In the genomic region with DNA sequence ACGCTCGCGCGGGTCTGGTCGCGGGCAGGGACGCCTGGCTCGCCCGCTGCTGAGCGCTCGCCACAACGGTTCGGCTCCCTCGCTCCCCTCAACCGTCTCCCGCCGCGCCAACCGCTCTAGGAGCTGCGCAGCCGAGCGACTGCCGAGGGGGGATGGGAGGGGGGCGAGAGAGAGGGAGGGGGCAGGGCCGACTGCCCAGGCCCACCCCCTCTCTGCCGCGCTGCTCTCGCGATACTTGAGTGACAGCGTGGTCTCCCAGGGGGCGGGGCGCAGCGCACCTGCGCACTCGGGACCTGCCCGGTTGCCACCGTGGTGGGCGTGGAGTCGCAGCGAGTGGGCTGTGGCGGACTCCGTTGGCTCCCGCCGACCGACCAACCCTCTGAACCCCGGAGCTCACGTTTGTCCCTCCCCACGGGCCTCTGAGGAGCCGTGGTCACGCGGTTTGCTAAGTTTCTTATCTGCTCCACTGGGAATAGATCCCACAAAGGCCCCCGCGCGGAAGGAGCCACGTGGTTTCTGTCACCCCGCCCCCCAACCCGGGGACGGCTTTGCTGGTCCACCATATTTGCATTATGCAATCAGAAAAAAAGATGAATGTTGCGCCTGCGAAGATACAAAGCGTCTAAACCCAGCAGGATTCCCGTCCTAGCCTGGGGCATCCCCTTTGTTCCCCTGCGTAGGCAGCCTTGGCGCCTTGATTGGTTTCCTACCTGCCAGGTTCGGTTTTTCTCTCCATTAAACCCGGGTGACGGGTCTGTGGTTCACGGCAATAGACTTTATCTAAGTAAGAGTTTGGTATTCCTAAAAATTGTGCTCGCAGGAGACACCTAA, we compare ENCODE assay signal across 8 mouse cellular contexts. TPM values are rescaled to one million over a fixed set of nuclear protein-coding genes. Genes with fewer than 3 reads are reported as not detected.
DNase-seq lines count a peak whose midpoint lies in the region; ATAC-seq lines count a peak whose summit lies in the region.

Hnrnph3 (minus strand) TSS at position 469 of the 831 bp plus-strand sequence.
Pbld2 (plus strand) TSS at position 567 of the 831 bp plus-strand sequence.

- H3K36me3 ChIP-seq in heart, embryonic 10.5 days = no peaks in the 10 kb centered on the region
- H3K36me3 ChIP-seq in kidney, embryonic 15.5 days = no peaks in the 10 kb centered on the region

- no peaks in the 10 kb centered on the region for H3K9me3 ChIP-seq in heart, embryonic 10.5 days
- H3K9me3 ChIP-seq in kidney, embryonic 15.5 days (replicated peaks) = no peaks in the 10 kb centered on the region

- peak; percentile 93 for ATAC-seq in erythroblast, adult 5-6 weeks (replicated peaks; ENCODE audit: low FRiP score, poor library complexity, severe bottlenecking)
- ATAC-seq in kidney, embryonic 15.5 days (replicated peaks; ENCODE audit: low FRiP score) = peak; percentile 94
- ATAC-seq in monocyte, adult 5-6 weeks (replicated peaks; ENCODE audit: insufficient number of reproducible peaks, low FRiP score, low TSS enrichment, poor library complexity, severe bottlenecking) = peak; percentile 84

- peak within 1 kb of the TSS; percentile 100 for H3K27ac ChIP-seq in heart, embryonic 10.5 days
- peak within 1 kb of the TSS; percentile 100 for H3K27ac ChIP-seq in kidney, embryonic 15.5 days

- H3K4me3 ChIP-seq in heart, embryonic 10.5 days = peak within 1 kb of the TSS; percentile 89
- peak within 1 kb of the TSS; percentile 89 for H3K4me3 ChIP-seq in kidney, embryonic 15.5 days (replicated peaks)

- no peaks in the 10 kb centered on the region for H3K27me3 ChIP-seq in heart, embryonic 10.5 days (ENCODE audit: insufficient read depth, poor library complexity, severe bottlenecking)
- H3K27me3 ChIP-seq in kidney, embryonic 15.5 days = no peaks in the 10 kb centered on the region

- peak within 1 kb of the TSS; percentile 69 for H3K4me2 ChIP-seq in kidney, embryonic 15.5 days

- under 1% methylated on average over 65 of the region's 69 CpGs for WGBS in heart, embryonic 10.5 days
- WGBS in kidney, embryonic 15.5 days = under 1% methylated on average over 51 of the region's 69 CpGs

- peaks cover 14% of the 10 kb centered on the region for H3K4me1 ChIP-seq in heart, embryonic 10.5 days
- peaks cover 41% of the 10 kb centered on the region for H3K4me1 ChIP-seq in kidney, embryonic 15.5 days

- DNase-seq in B cell, adult 2 months = peak; percentile 99 to 100
- DNase-seq in brain, adult 2 months (ENCODE audit: low read depth, low spot score) = peak; percentile 99
- peak; percentile 99 for DNase-seq in heart, embryonic 10.5 days (ENCODE audit: low spot score)
- DNase-seq in liver = peak; percentile 98
- DNase-seq in spleen, postnatal 4 days (ENCODE audit: low spot score in 2 of 2) = peak; percentile 98 to 99

- peak within 1 kb of the TSS; percentile 99 for H3K9ac ChIP-seq in kidney, embryonic 15.5 days

RNA-seq across cellular contexts. Expression of gene Hnrnph3, which starts in this region (rescaled TPM):
- total RNA-seq in erythroblast, adult 5-6 weeks (2015; ENCODE audit: low replicate concordance) = 6.1 and 13.6 TPM in 2 replicates
- total RNA-seq in erythroblast, adult 5-6 weeks (2017; ENCODE audit: low replicate concordance) = 7.6 and 27.6 TPM in 2 replicates
- polyA plus RNA-seq in heart, embryonic 10.5 days (2016; fragmentation: Nextera tagmentation; extraction: Ambion mirVana) = 83.7 and 115 TPM in 2 replicates
- polyA plus RNA-seq in kidney, embryonic 15.5 days (2015; fragmentation: Nextera tagmentation; extraction: Ambion mirVana) = 124 and 125 TPM in 2 replicates
- 87.7 to 119 TPM (median 96.9 TPM) in 3 replicates for total RNA-seq in monocyte, adult 5-6 weeks (2017)

RNA-seq across cellular contexts. Expression of gene Pbld2, which starts in this region (rescaled TPM):
- not detected in 2 replicates for total RNA-seq in erythroblast, adult 5-6 weeks (2015; ENCODE audit: low replicate concordance)
- total RNA-seq in erythroblast, adult 5-6 weeks (2017; ENCODE audit: low replicate concordance) = not detected in 2 replicates
- polyA plus RNA-seq in heart, embryonic 10.5 days (2016; fragmentation: Nextera tagmentation; extraction: Ambion mirVana) = 0.27 and 0.77 TPM in 2 replicates
- polyA plus RNA-seq in kidney, embryonic 15.5 days (2015; fragmentation: Nextera tagmentation; extraction: Ambion mirVana) = 4.0 and 4.4 TPM in 2 replicates
- total RNA-seq in monocyte, adult 5-6 weeks (2017) = not detected in 3 replicates

Comparison
In these comparisons a context has a peak if more than half of its experiments do, and no peak if none do; other contexts are left out.
1. Peak in every context shown above with its lines: DNase-seq, ATAC-seq, H3K4me3 ChIP-seq and H3K27ac ChIP-seq.